In genomic region chr15:40187017-40187416, GRCm38 (mm10) we compare ENCODE assay signal across 27 mouse cellular contexts. TPM values are rescaled to one million over a fixed set of nuclear protein-coding genes. Genes with fewer than 3 reads are reported as not detected.
DNase-seq lines count a peak whose midpoint lies in the region; ATAC-seq and TF ChIP-seq lines count a peak whose summit lies in the region.
"Had no signal": no experiment of that assay in that cellular context is flagged by ENCODE, and none has a peak within 500 bp of the region (broad histone marks: within the 10 kb centered on the region; RNA-seq: fewer than 3 reads in every experiment).

No protein-coding gene starts in this region.

- H3K4me3 ChIP-seq in hindbrain, embryonic 14.5 days (replicated peaks; ENCODE audit: low read length): no peak overlapping the region
- H3K4me3 ChIP-seq in hindbrain, embryonic 13.5 days: no peak overlapping the region
- H3K4me3 ChIP-seq in lung, embryonic 16.5 days (ENCODE audit: low read length): no peak overlapping the region
- H3K4me3 ChIP-seq in stomach, embryonic 14.5 days (ENCODE audit: low read depth, low read length): no peak overlapping the region
- no peak overlapping the region for H3K4me3 ChIP-seq in stomach, postnatal 0 days (ENCODE audit: low read depth, low read length)
- H3K4me3 ChIP-seq: embryonic facial prominence, embryonic 10.5 days; embryonic facial prominence, embryonic 13.5 days; erythroblast, embryonic 14.5 days; forebrain, embryonic 12.5 days; forebrain, embryonic 15.5 days; hindbrain, embryonic 12.5 days had no signal

- H3K9ac ChIP-seq in hindbrain, embryonic 14.5 days: no peak overlapping the region
- no peak overlapping the region for H3K9ac ChIP-seq in hindbrain, embryonic 13.5 days
- no peak overlapping the region for H3K9ac ChIP-seq in lung, embryonic 16.5 days (ENCODE audit: low read length)
- H3K9ac ChIP-seq in stomach, embryonic 14.5 days (replicated peaks; ENCODE audit: low read depth, low read length): no peak overlapping the region
- no peak overlapping the region for H3K9ac ChIP-seq in stomach, postnatal 0 days (ENCODE audit: low read length)
- H3K9ac ChIP-seq: embryonic facial prominence, embryonic 13.5 days; forebrain, embryonic 12.5 days; forebrain, embryonic 15.5 days; hindbrain, embryonic 12.5 days had no signal

- TF ChIP-seq CTCF in stomach, postnatal 0 days (IDR thresholded peaks at IDR 0.05; ENCODE audit: low read depth): no peak

- H3K4me1 ChIP-seq in hindbrain, embryonic 14.5 days (replicated peaks; ENCODE audit: control insufficient read depth, insufficient read depth, low read length): no peaks in the 10 kb centered on the region
- H3K4me1 ChIP-seq in hindbrain, embryonic 13.5 days (replicated peaks): no peaks in the 10 kb centered on the region
- H3K4me1 ChIP-seq in lung, embryonic 16.5 days (replicated peaks; ENCODE audit: control insufficient read depth, insufficient read depth, low read length): no peaks in the 10 kb centered on the region
- no peaks in the 10 kb centered on the region for H3K4me1 ChIP-seq in stomach, embryonic 14.5 days (ENCODE audit: control insufficient read depth, insufficient read depth, low read length)
- no peaks in the 10 kb centered on the region for H3K4me1 ChIP-seq in stomach, postnatal 0 days (replicated peaks; ENCODE audit: control insufficient read depth, insufficient read depth)
- H3K4me1 ChIP-seq: embryonic facial prominence, embryonic 10.5 days; embryonic facial prominence, embryonic 13.5 days; forebrain, embryonic 12.5 days; forebrain, embryonic 15.5 days; hindbrain, embryonic 12.5 days had no signal

- H3K9me3 ChIP-seq in hindbrain, embryonic 14.5 days (ENCODE audit: control insufficient read depth, low read length): no peaks in the 10 kb centered on the region
- H3K9me3 ChIP-seq in hindbrain, embryonic 13.5 days: no peaks in the 10 kb centered on the region
- H3K9me3 ChIP-seq in lung, embryonic 16.5 days (ENCODE audit: control insufficient read depth, low read length): no peaks in the 10 kb centered on the region
- H3K9me3 ChIP-seq in stomach, embryonic 14.5 days (ENCODE audit: control insufficient read depth, low read depth, low read length): no peaks in the 10 kb centered on the region
- H3K9me3 ChIP-seq in stomach, postnatal 0 days (ENCODE audit: control insufficient read depth, low read length): no peaks in the 10 kb centered on the region
- H3K9me3 ChIP-seq: embryonic facial prominence, embryonic 10.5 days; embryonic facial prominence, embryonic 13.5 days; forebrain, embryonic 12.5 days; forebrain, embryonic 15.5 days; hindbrain, embryonic 12.5 days had no signal

- no peak for TF ChIP-seq EP300 in stomach, postnatal 0 days (optimal IDR thresholded peaks at IDR 0.05)

- H3K36me3 ChIP-seq in hindbrain, embryonic 14.5 days (replicated peaks; ENCODE audit: control insufficient read depth, insufficient read depth): no peaks in the 10 kb centered on the region
- H3K36me3 ChIP-seq in hindbrain, embryonic 13.5 days: no peaks in the 10 kb centered on the region
- H3K36me3 ChIP-seq in lung, embryonic 16.5 days (ENCODE audit: control insufficient read depth, insufficient read depth, low read length): no peaks in the 10 kb centered on the region
- H3K36me3 ChIP-seq in stomach, embryonic 14.5 days (ENCODE audit: control insufficient read depth, insufficient read depth, low read length): no peaks in the 10 kb centered on the region
- no peaks in the 10 kb centered on the region for H3K36me3 ChIP-seq in stomach, postnatal 0 days (ENCODE audit: control insufficient read depth, insufficient read depth, low read length)
- H3K36me3 ChIP-seq: embryonic facial prominence, embryonic 10.5 days; embryonic facial prominence, embryonic 13.5 days; forebrain, embryonic 12.5 days; forebrain, embryonic 15.5 days; hindbrain, embryonic 12.5 days had no signal

- ATAC-seq in hindbrain, embryonic 14.5 days (ENCODE audit: low FRiP score): no peak
- ATAC-seq in hindbrain, embryonic 13.5 days (ENCODE audit: low FRiP score): no peak
- peak; percentile 88 for ATAC-seq in lung, embryonic 16.5 days (ENCODE audit: low read depth)
- ATAC-seq in stomach, embryonic 14.5 days (ENCODE audit: insufficient number of reproducible peaks, insufficient read depth, low FRiP score, low read depth): peak; percentile 76; the same call in 1 of the 2 replicates
- peak; percentile 61; the same call in 1 of the 2 replicates for ATAC-seq in stomach, postnatal 0 days (ENCODE audit: low FRiP score, low TSS enrichment)
- ATAC-seq: activated CD4-positive, CD25-positive, alpha-beta regulatory T cell, adult 4 months; forebrain, embryonic 15.5 days had no signal

- H3K27ac ChIP-seq in hindbrain, embryonic 14.5 days: no peak overlapping the region
- no peak overlapping the region for H3K27ac ChIP-seq in hindbrain, embryonic 13.5 days
- H3K27ac ChIP-seq in lung, embryonic 16.5 days (ENCODE audit: low read length): no peak overlapping the region
- H3K27ac ChIP-seq in stomach, embryonic 14.5 days (ENCODE audit: low read length): no peak overlapping the region
- no peak overlapping the region for H3K27ac ChIP-seq in stomach, postnatal 0 days (replicated peaks)
- H3K27ac ChIP-seq: embryonic facial prominence, embryonic 10.5 days; embryonic facial prominence, embryonic 13.5 days; forebrain, embryonic 12.5 days; forebrain, embryonic 15.5 days; hindbrain, embryonic 12.5 days had no signal

- peak; percentile 23 for DNase-seq in hindbrain, embryonic 14.5 days (ENCODE audit: low spot score)
- DNase-seq in lung, postnatal 25 days (ENCODE audit: low spot score): no peak
- peak; percentile 11 for DNase-seq in stomach, postnatal 0 days (ENCODE audit: low spot score)
- DNase-seq in frontal cortex, postnatal 25 days (ENCODE audit: low spot score in 2 of 2): no peak
- DNase-seq: adrenal gland, adult 8-10 months; adrenal gland, postnatal 25 days; cerebellum, adult 11-12 months; cerebellum, adult 8-10 months; cerebellum, postnatal 10 days; cerebellum, postnatal 36 days; embryo, embryonic 11 days; gastrocnemius, postnatal 14 days had no signal

- WGBS in hindbrain, embryonic 14.5 days: 82% methylated on average over 6 of the region's 6 CpGs
- 85% methylated on average over 6 of the region's 6 CpGs for WGBS in hindbrain, embryonic 13.5 days
- 21% methylated on average over 6 of the region's 6 CpGs for WGBS in lung, embryonic 16.5 days
- WGBS in stomach, embryonic 14.5 days: 36% methylated on average over 6 of the region's 6 CpGs
- WGBS in stomach, postnatal 0 days: 29% methylated on average over 6 of the region's 6 CpGs

- H3K4me2 ChIP-seq in hindbrain, embryonic 14.5 days (replicated peaks): no peak overlapping the region
- no peak overlapping the region for H3K4me2 ChIP-seq in hindbrain, embryonic 13.5 days
- H3K4me2 ChIP-seq in lung, embryonic 16.5 days (ENCODE audit: low read depth, low read length): no peak overlapping the region
- H3K4me2 ChIP-seq in stomach, embryonic 14.5 days (replicated peaks; ENCODE audit: low read depth, low read length): no peak overlapping the region
- no peak overlapping the region for H3K4me2 ChIP-seq in stomach, postnatal 0 days (replicated peaks; ENCODE audit: low read depth)
- H3K4me2 ChIP-seq: embryonic facial prominence, embryonic 13.5 days; forebrain, embryonic 12.5 days; forebrain, embryonic 15.5 days; heart, embryonic 11.5 days; hindbrain, embryonic 12.5 days had no signal

- no peaks in the 10 kb centered on the region for H3K27me3 ChIP-seq in hindbrain, embryonic 14.5 days (ENCODE audit: control insufficient read depth, insufficient read depth, low read length)
- no peaks in the 10 kb centered on the region for H3K27me3 ChIP-seq in hindbrain, embryonic 13.5 days
- no peaks in the 10 kb centered on the region for H3K27me3 ChIP-seq in lung, embryonic 16.5 days (ENCODE audit: control insufficient read depth, insufficient read depth, low read depth, low read length)
- H3K27me3 ChIP-seq in stomach, embryonic 14.5 days (ENCODE audit: control insufficient read depth, insufficient read depth, low read length): no peaks in the 10 kb centered on the region
- H3K27me3 ChIP-seq in stomach, postnatal 0 days (ENCODE audit: control insufficient read depth, insufficient read depth, low read length): no peaks in the 10 kb centered on the region
- H3K27me3 ChIP-seq: embryonic facial prominence, embryonic 13.5 days; forebrain, embryonic 12.5 days; forebrain, embryonic 15.5 days; hindbrain, embryonic 12.5 days had no signal

RNA-seq across cellular contexts. Expression of gene 9330182O14Rik, which starts 52.9 kb away (rescaled TPM):
- polyA plus RNA-seq in hindbrain, embryonic 14.5 days (2014; fragmentation: Nextera tagmentation; extraction: Ambion mirVana): not detected in 2 replicates
- polyA plus RNA-seq in hindbrain, embryonic 13.5 days (2015; fragmentation: Nextera tagmentation; extraction: Ambion mirVana): not detected in 2 replicates
- not detected in 2 replicates for polyA plus RNA-seq in lung, embryonic 16.5 days (2015; fragmentation: Nextera tagmentation; extraction: Ambion mirVana)
- not detected in 2 replicates for polyA plus RNA-seq in stomach, embryonic 14.5 days (2014; fragmentation: Nextera tagmentation; extraction: Ambion mirVana)
- 0.17 and 0.71 TPM in 2 replicates for polyA plus RNA-seq in stomach, postnatal 0 days (2015; fragmentation: Nextera tagmentation; extraction: Ambion mirVana)
- polyA plus RNA-seq: activated CD4-positive, CD25-positive, alpha-beta regulatory T cell, adult 4 months; brain, embryonic 14.5 days; cortical plate, adult 2 months; embryonic facial prominence, embryonic 10.5 days; embryonic facial prominence, embryonic 13.5 days; erythroblast, embryonic 14.5 days; forebrain, embryonic 12.5 days; forebrain, embryonic 15.5 days; heart, embryonic 11.5 days; heart, embryonic 14.5 days; heart, postnatal 0 days; hindbrain, embryonic 12.5 days had no signal

Comparison
In these comparisons a context has a peak if more than half of its experiments do, and no peak if none do; other contexts are left out.
1. ATAC-seq: peak in lung, embryonic 16.5 days (single experiment), stomach, embryonic 14.5 days (single experiment) and stomach, postnatal 0 days (single experiment); none in hindbrain, embryonic 14.5 days (single experiment) and hindbrain, embryonic 13.5 days (single experiment).
2. DNase-seq: peak in hindbrain, embryonic 14.5 days (single experiment) and stomach, postnatal 0 days (single experiment); none in lung, postnatal 25 days (single experiment) and frontal cortex, postnatal 25 days (0 of 2).